Mouse (Mus musculus) Muller cell, postnatal 12 days (primary cell): ENCODE results near the gene Becn1.
"Not testable (repeated sequence)": the region's sequence is repeated elsewhere in the genome, so short reads cannot be mapped to it uniquely, and the experiment has no call there.

Experiments
- DNase-seq: peaks from one replicate; pipeline ENCODE4 v3.0.0-alpha.2; 2015; ENCODE audit errors: inconsistent ontology term

Gene Becn1

GRCm38 (mm10) chr11:101302004-101302798, at the start of gene Becn1:
Becn1 (minus strand) TSS chr11:101302286.
- peak; percentile 94 for DNase-seq

GRCm38 (mm10) chr11:101351721-101352111, 49.6 kb upstream of the Becn1 start:
- no peak for DNase-seq

- DNase-seq = no peak
Measured at GRCm38 (mm10) chr11:101351100-101351720, 49.1 kb upstream of the Becn1 start.

GRCm38 (mm10) chr11:101349216-101349615, 47.1 kb upstream of the Becn1 start:
- DNase-seq = no peak

GRCm38 (mm10) chr11:101348774-101349173, 46.7 kb upstream of the Becn1 start:
- DNase-seq = no peak

- DNase-seq = no peak
Measured at GRCm38 (mm10) chr11:101347083-101347775, 45.1 kb upstream of the Becn1 start.

GRCm38 (mm10) chr11:101338123-101338760, 36.2 kb upstream of the Becn1 start:
- peak; percentile 50 for DNase-seq

GRCm38 (mm10) chr11:101335685-101336084, 33.6 kb upstream of the Becn1 start:
- no peak for DNase-seq

- no peak for DNase-seq
Measured at GRCm38 (mm10) chr11:101334516-101334915, 32.4 kb upstream of the Becn1 start.

- no peak for DNase-seq
Measured at GRCm38 (mm10) chr11:101334023-101334422, 31.9 kb upstream of the Becn1 start.

GRCm38 (mm10) chr11:101332537-101332936, 30.5 kb upstream of the Becn1 start:
- no peak for DNase-seq

- DNase-seq = not testable (repeated sequence)
Measured at GRCm38 (mm10) chr11:101330961-101331360, 28.9 kb upstream of the Becn1 start.

- DNase-seq = no peak
Measured at GRCm38 (mm10) chr11:101330371-101330924, 28.4 kb upstream of the Becn1 start, which contains the start of gene Aoc3. Aoc3 (plus strand) TSS chr11:101330605.

GRCm38 (mm10) chr11:101328941-101329635, 27.0 kb upstream of the Becn1 start:
- DNase-seq = peak; percentile 91

- DNase-seq = no peak
Measured at GRCm38 (mm10) chr11:101327311-101327710, 25.2 kb upstream of the Becn1 start.

- no peak for DNase-seq
Measured at GRCm38 (mm10) chr11:101326147-101326546, 24.1 kb upstream of the Becn1 start.

- not testable (repeated sequence) for DNase-seq
Measured at GRCm38 (mm10) chr11:101325201-101325600, 23.1 kb upstream of the Becn1 start.

GRCm38 (mm10) chr11:101324763-101325162, 22.7 kb upstream of the Becn1 start, which contains the start of gene Aoc2:
Aoc2 (plus strand) TSS chr11:101325063.
- no peak for DNase-seq

GRCm38 (mm10) chr11:101323609-101324008, 21.5 kb upstream of the Becn1 start:
- DNase-seq = peak; percentile 59

- DNase-seq = peak; percentile 64
Measured at GRCm38 (mm10) chr11:101316501-101316917, 14.4 kb upstream of the Becn1 start.
